In the genomic region with DNA sequence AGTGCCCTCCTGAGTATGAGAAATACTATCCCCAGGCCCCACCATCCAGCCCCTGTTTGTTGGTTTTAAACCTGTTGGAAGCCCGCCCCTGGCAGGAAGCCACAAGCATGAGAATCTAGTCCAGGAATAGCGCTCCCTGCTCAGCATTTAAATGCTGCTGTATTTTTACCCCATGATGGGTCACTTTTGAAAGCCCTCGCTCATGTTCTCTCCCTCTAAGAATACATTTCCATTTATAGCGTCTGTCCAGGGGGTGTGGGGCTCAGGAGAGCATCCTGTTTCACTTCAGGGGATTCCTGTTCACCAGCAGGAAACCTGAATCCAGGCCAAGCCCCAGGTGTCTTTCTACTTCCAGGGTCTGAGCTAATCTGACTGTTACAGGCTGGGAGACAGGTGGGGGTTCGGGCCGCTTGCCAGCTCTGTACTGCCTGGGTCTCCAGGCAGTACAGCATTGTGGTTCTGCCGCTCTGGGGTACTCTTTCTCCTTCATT, we compare ENCODE assay signal across 8 mouse cellular contexts. TPM values are rescaled to one million over a fixed set of nuclear protein-coding genes. Genes with fewer than 3 reads are reported as not detected.
A peak's percentile ranks its signal among the peaks of the same experiment; 100 is the strongest.
DNase-seq lines count a peak whose midpoint lies in the region; ATAC-seq lines count a peak whose summit lies in the region.

No protein-coding gene starts in this region.

- 0 out of 2 replicates have a peak overlapping the region, but pooled peaks have one; percentile 9 for H3K4me2 ChIP-seq in neural tube, embryonic 15.5 days

- H3K4me3 ChIP-seq in neural tube, embryonic 15.5 days (replicated peaks): no peak overlapping the region

- intact Hi-C loops in left cerebral cortex, postnatal 14 days (cut with DNase I): no loop called here

- no peaks in the 10 kb centered on the region for H3K36me3 ChIP-seq in neural tube, embryonic 15.5 days

- ATAC-seq in neural tube, embryonic 15.5 days (ENCODE audit: low FRiP score): peak; percentile 35; the same call in 1 of the 2 replicates

- no peaks in the 10 kb centered on the region for H3K9me3 ChIP-seq in neural tube, embryonic 15.5 days (replicated peaks)

- peak; percentile 62 for DNase-seq in adrenal gland, adult 2 months
- no peak for DNase-seq in adrenal gland, postnatal 4 days (ENCODE audit: low spot score in 2 of 2)
- DNase-seq in brain, adult 2 months (ENCODE audit: low read depth, low spot score): peak; percentile 89
- peak; percentile 48 to 80 for DNase-seq in frontal cortex, adult 2 months (ENCODE audit: extremely low spot score in 1 of 2, low spot score in 1 of 2)
- peak; percentile 94 for DNase-seq in heart, postnatal 4 days
- DNase-seq in left cerebral cortex, postnatal 14 days (ENCODE audit: low spot score in 2 of 2): peak; percentile 81 to 82
- no peak for DNase-seq in thymus, postnatal 4 days

- H3K27ac ChIP-seq in neural tube, embryonic 15.5 days (replicated peaks): peak overlapping the region; percentile 18

- WGBS in neural tube, embryonic 15.5 days: 51% methylated on average over 7 of the region's 7 CpGs

- H3K27me3 ChIP-seq in neural tube, embryonic 15.5 days (replicated peaks): no peaks in the 10 kb centered on the region

- peaks cover 39% of the 10 kb centered on the region for H3K4me1 ChIP-seq in neural tube, embryonic 15.5 days

- H3K9ac ChIP-seq in neural tube, embryonic 15.5 days (replicated peaks): no peak overlapping the region

RNA-seq across cellular contexts. Expression of a gene that starts 34.3 kb away (rescaled TPM):
- 10 to 100 TPM; 33.5 to 67.7 TPM for total RNA-seq in adrenal gland, adult 2 months (2021)
- polyA plus RNA-seq in adrenal gland, adult 2 months (2012; rRNA removed): 80.9 and 86.9 TPM in 2 replicates
- total RNA-seq in adrenal gland, postnatal 4 days (2021): 10 to 100 TPM; 43.8 to 46.4 TPM
- polyA plus RNA-seq in frontal cortex, adult 2 months (2012; rRNA removed): 40.9 and 60.5 TPM in 2 replicates
- total RNA-seq in heart, postnatal 4 days (2021): 10 to 100 TPM; 66.9 to 69.5 TPM
- total RNA-seq in left cerebral cortex, postnatal 14 days (2021): 10 to 100 TPM; 28.4 to 33.2 TPM
- 25.0 and 25.8 TPM in 2 replicates for polyA plus RNA-seq in neural tube, embryonic 15.5 days (2015; fragmentation: Nextera tagmentation; extraction: Ambion mirVana)

RNA-seq across cellular contexts. Expression of a gene that starts 34.9 kb away (rescaled TPM):
- total RNA-seq in adrenal gland, adult 2 months (2021): 100 to 1,000 TPM; 166 to 170 TPM
- polyA plus RNA-seq in adrenal gland, adult 2 months (2012; rRNA removed): 132 and 156 TPM in 2 replicates
- total RNA-seq in adrenal gland, postnatal 4 days (2021): 100 to 1,000 TPM; 158 to 164 TPM
- 123 and 134 TPM in 2 replicates for polyA plus RNA-seq in frontal cortex, adult 2 months (2012; rRNA removed)
- total RNA-seq in heart, postnatal 4 days (2021): 100 to 1,000 TPM; 109 to 115 TPM
- total RNA-seq in left cerebral cortex, postnatal 14 days (2021): 100 to 1,000 TPM; 180 to 195 TPM
- 89.7 and 101 TPM in 2 replicates for polyA plus RNA-seq in neural tube, embryonic 15.5 days (2015; fragmentation: Nextera tagmentation; extraction: Ambion mirVana)

Comparison
In these comparisons a context has a peak if more than half of its experiments do, and no peak if none do; other contexts are left out.
1. DNase-seq: peak in adrenal gland, adult 2 months (single experiment), brain, adult 2 months (single experiment), frontal cortex, adult 2 months (2 of 2), heart, postnatal 4 days (single experiment) and left cerebral cortex, postnatal 14 days (2 of 2); none in adrenal gland, postnatal 4 days (0 of 2) and thymus, postnatal 4 days (single experiment).